Mouse (Mus musculus) embryo, embryonic 10.5 days (tissue): ENCODE measurements at regions not wholly inside any gene's neighbourhood (a gene's known extent, or its start where the extent isn't known, plus 50 kb on each side); places are given as distances from the start of the nearest gene placed in this dataset.

Source experiments
- DNase-seq: peaks from one replicate; pipeline ENCODE4 v3.0.0-alpha.2; 2015; ENCODE audit warnings: low spot score

- DNase-seq: no peak
Observed at GRCm38 (mm10) chr16:13204948-13205470, 51.3 kb upstream of the Mrtfb start.

DNA sequence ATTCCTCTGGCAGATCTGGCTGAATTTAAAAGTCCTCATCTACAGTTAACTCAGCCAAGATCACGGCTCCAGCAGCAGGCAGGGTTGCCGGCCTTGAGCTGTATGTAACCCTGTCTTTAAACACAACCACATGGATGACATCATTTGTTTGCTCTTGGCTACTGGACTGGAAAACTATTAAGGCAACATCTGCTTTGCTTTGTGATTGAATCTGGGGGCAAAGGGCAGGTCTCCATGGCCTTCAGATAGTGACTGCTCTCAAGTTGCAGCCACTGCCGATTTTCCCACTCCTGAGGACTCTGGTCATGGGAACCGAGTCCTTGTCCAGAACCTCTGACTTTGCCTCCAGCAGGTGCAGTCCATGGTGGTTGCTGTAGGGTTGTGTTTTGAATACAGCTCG lies 50.4 kb upstream of the Mrtfb start:
- DNase-seq: peak; percentile 83
